Comparison of ENCODE assay signal across 27 mouse cellular contexts in the genomic region with DNA sequence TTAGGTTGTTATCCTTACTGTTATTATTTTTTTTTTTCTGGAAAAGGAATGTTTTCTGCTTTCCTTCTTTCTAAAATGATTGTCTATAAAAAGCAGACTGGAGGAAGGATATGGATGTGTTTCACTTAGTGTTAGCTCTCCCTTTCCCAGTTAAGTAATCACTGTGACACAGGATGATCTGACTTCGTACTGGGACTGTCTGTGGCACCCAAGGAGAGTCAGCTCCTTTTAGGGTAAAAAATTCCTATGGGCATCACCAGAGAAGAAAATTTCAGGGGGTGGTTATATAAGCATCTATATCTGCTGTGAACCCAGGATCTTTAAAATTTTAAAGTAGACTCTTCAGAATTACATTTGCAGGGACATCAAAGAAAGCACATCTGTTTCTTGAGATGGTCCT.
"Had no signal": no experiment of that assay in that cellular context is flagged by ENCODE, and none has a peak within 500 bp of the region (broad histone marks: within the 10 kb centered on the region; RNA-seq: fewer than 3 reads in every experiment).

No protein-coding gene starts in this region.

- H3K4me1 ChIP-seq: heart, embryonic 10.5 days; heart, embryonic 12.5 days; hindbrain, embryonic 10.5 days; hindbrain, embryonic 12.5 days; intestine, embryonic 15.5 days; kidney, embryonic 15.5 days; limb, embryonic 13.5 days; limb, embryonic 15.5 days; liver, embryonic 12.5 days had no signal

- H3K4me3 ChIP-seq: gastrocnemius, adult 2 months; heart, embryonic 10.5 days; heart, embryonic 12.5 days; hindbrain, embryonic 10.5 days; hindbrain, embryonic 12.5 days; intestine, embryonic 15.5 days; kidney, embryonic 15.5 days; limb, embryonic 13.5 days; limb, embryonic 15.5 days; liver, embryonic 12.5 days had no signal

- ATAC-seq: hindbrain, embryonic 16.5 days; inflammation-experienced regulatory T-cells, adult 6 months; intestine, embryonic 15.5 days; liver, embryonic 12.5 days had no signal

- DNase-seq: gastrocnemius, adult 2 months; gastrocnemius, postnatal 10 days; gastrocnemius, postnatal 25 days; heart, adult 18-20 months; heart, postnatal 10 days; heart, postnatal 4 days; kidney, adult 11 months; kidney, adult 2 months; kidney, adult 9 months; kidney, postnatal 14 days; kidney, postnatal 36 days; layer of hippocampus, postnatal 36 days; left cerebral cortex, postnatal 4 days had no signal

- H3K27ac ChIP-seq: gastrocnemius, adult 2 months; heart, embryonic 10.5 days; hindbrain, embryonic 10.5 days; hindbrain, embryonic 12.5 days; hindbrain, embryonic 14.5 days; intestine, embryonic 15.5 days; kidney, embryonic 15.5 days; kidney, postnatal 0 days; limb, embryonic 13.5 days; limb, embryonic 15.5 days; liver, embryonic 12.5 days; liver, embryonic 14.5 days had no signal
